Mouse (Mus musculus): ENCODE results near the gene Lmod1. TPM values are rescaled to one million over a fixed set of nuclear protein-coding genes. Genes with fewer than 3 reads are reported as not detected.

The Lmod1 gene
- polyA plus RNA-seq, 1 experiment from 2014 or later, result 11.8 TPM

GRCm38 (mm10) chr1:135286311-135286710, 38.3 kb upstream of the Lmod1 start:
- no peaks in the 10 kb centered on the region for H3K4me1 ChIP-seq (replicated peaks; ENCODE audit: control insufficient read depth, insufficient read depth, low read length)
- 57% methylated on average over 2 of the region's 2 CpGs for WGBS
- TF ChIP-seq CTCF (IDR thresholded peaks at IDR 0.05; ENCODE audit: low read depth), result no peak
- no peak overlapping the region for H3K9ac ChIP-seq (ENCODE audit: low read depth, low read length)
- no peak for ATAC-seq
- no peak overlapping the region for H3K27ac ChIP-seq (ENCODE audit: low read depth, low read length)
- no peak overlapping the region for H3K4me2 ChIP-seq (replicated peaks; ENCODE audit: low read depth)
- no peak overlapping the region for H3K4me3 ChIP-seq (ENCODE audit: low read depth, low read length)
- H3K36me3 ChIP-seq (ENCODE audit: control insufficient read depth, insufficient read depth), result no peaks in the 10 kb centered on the region
- H3K27me3 ChIP-seq (replicated peaks; ENCODE audit: control insufficient read depth, insufficient read depth, low read length), result no peaks in the 10 kb centered on the region
- no peaks in the 10 kb centered on the region for H3K9me3 ChIP-seq (ENCODE audit: control insufficient read depth)

DNA sequence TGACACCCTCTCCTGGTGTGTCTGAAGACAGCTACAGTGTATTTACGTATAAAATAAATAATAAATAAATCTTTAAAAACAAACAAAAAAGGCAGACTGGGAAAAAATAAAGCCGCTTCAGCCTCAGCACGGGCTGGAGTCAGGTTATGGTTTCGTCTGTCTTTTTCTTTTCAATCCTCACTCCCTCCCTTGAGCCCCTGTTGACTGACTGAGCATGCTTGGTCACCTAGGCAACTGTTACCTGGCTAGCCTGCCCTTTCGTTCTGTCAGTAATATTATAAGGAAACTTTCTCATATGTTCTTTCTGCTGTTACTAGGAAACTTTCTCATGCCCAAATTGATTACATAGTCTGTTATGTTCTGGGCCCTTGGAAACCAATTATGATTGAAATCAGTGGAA, 33.7 kb upstream of the Lmod1 start:
- no peak for ATAC-seq
- TF ChIP-seq CTCF (IDR thresholded peaks at IDR 0.05; ENCODE audit: low read depth), result no peak
- Histone ChIP-seq H3K36me3 (ENCODE audit: control insufficient read depth, insufficient read depth) (peaks cover 11% of the 10 kb centered on the region; the same call in 1 of the 2 replicates), H3K4me2 (replicated peaks; ENCODE audit: low read depth) (no peak overlapping the region), H3K27me3 (replicated peaks; ENCODE audit: control insufficient read depth, insufficient read depth, low read length) (no peaks in the 10 kb centered on the region), H3K27ac (ENCODE audit: low read depth, low read length) (no peak overlapping the region), H3K4me3 (ENCODE audit: low read depth, low read length) (no peak overlapping the region), H3K4me1 (replicated peaks; ENCODE audit: control insufficient read depth, insufficient read depth, low read length) (no peaks in the 10 kb centered on the region), H3K9me3 (ENCODE audit: control insufficient read depth) (no peaks in the 10 kb centered on the region), H3K9ac (ENCODE audit: low read depth, low read length) (no peak overlapping the region)
- WGBS, result 81% methylated on average over 5 of the region's 5 CpGs

- 63% methylated on average over 6 of the region's 6 CpGs for WGBS
- no peak for TF ChIP-seq CTCF (IDR thresholded peaks at IDR 0.05; ENCODE audit: low read depth)
- no peak overlapping the region for H3K9ac ChIP-seq (ENCODE audit: low read depth, low read length)
- no peak overlapping the region for H3K27ac ChIP-seq (ENCODE audit: low read depth, low read length)
- no peak overlapping the region for H3K4me2 ChIP-seq (replicated peaks; ENCODE audit: low read depth)
- ATAC-seq, result no peak
- H3K36me3 ChIP-seq (ENCODE audit: control insufficient read depth, insufficient read depth), result peaks cover 28% of the 10 kb centered on the region
- H3K27me3 ChIP-seq (replicated peaks; ENCODE audit: control insufficient read depth, insufficient read depth, low read length), result no peaks in the 10 kb centered on the region
- H3K4me3 ChIP-seq (ENCODE audit: low read depth, low read length), result no peak overlapping the region
- H3K4me1 ChIP-seq (replicated peaks; ENCODE audit: control insufficient read depth, insufficient read depth, low read length), result no peaks in the 10 kb centered on the region
- H3K9me3 ChIP-seq (ENCODE audit: control insufficient read depth), result no peaks in the 10 kb centered on the region
Observed at GRCm38 (mm10) chr1:135311356-135311755, 13.3 kb upstream of the Lmod1 start.

DNA sequence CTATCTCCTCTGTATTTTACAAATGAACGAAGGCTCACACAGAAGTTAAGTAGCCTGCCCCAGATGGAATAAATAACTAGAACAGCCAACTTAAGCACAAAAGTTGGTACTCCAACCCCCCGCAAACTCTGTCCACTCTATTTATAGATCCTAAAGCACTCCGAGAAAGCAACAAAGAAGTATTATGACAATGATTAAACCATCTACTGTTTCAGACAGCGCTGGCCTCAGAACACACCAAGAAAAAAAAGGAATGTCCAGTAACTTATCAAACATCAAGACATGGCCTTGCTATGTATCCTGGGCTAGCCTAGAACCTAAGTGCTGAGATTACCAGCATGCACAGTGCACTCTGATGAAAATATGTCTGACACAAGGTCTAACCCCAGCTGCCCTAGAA, 12.4 kb upstream of the Lmod1 start:
- Histone ChIP-seq H3K4me3 (ENCODE audit: low read depth, low read length) (peak overlapping the region; percentile 83; the same call in 1 of the 2 replicates), H3K27ac (ENCODE audit: low read depth, low read length) (no peak overlapping the region), H3K9ac (ENCODE audit: low read depth, low read length) (no peak overlapping the region), H3K4me2 (replicated peaks; ENCODE audit: low read depth) (peak overlapping the region; percentile 75), H3K27me3 (replicated peaks; ENCODE audit: control insufficient read depth, insufficient read depth, low read length) (no peaks in the 10 kb centered on the region), H3K36me3 (ENCODE audit: control insufficient read depth, insufficient read depth) (peaks cover 20% of the 10 kb centered on the region), H3K9me3 (ENCODE audit: control insufficient read depth) (no peaks in the 10 kb centered on the region), H3K4me1 (replicated peaks; ENCODE audit: control insufficient read depth, insufficient read depth, low read length) (no peaks in the 10 kb centered on the region)
- no peak for ATAC-seq
- no peak for TF ChIP-seq CTCF (IDR thresholded peaks at IDR 0.05; ENCODE audit: low read depth)
- 62% methylated on average over 4 of the region's 4 CpGs for WGBS

GRCm38 (mm10) chr1:135313284-135314031, 11.1 kb upstream of the Lmod1 start, which contains the start of gene Timm17a:
Timm17a (minus strand) TSS chr1:135313778.
- Histone ChIP-seq H3K9ac (ENCODE audit: low read depth, low read length) (peak within 1 kb of the TSS; percentile 96), H3K27me3 (replicated peaks; ENCODE audit: control insufficient read depth, insufficient read depth, low read length) (no peaks in the 10 kb centered on the region), H3K4me1 (replicated peaks; ENCODE audit: control insufficient read depth, insufficient read depth, low read length) (no peaks in the 10 kb centered on the region), H3K27ac (ENCODE audit: low read depth, low read length) (peak within 1 kb of the TSS; percentile 86), H3K4me3 (ENCODE audit: low read depth, low read length) (peak within 1 kb of the TSS; percentile 83), H3K4me2 (replicated peaks; ENCODE audit: low read depth) (peak within 1 kb of the TSS; percentile 75), H3K36me3 (ENCODE audit: control insufficient read depth, insufficient read depth) (peaks cover 13% of the 10 kb centered on the region), H3K9me3 (ENCODE audit: control insufficient read depth) (no peaks in the 10 kb centered on the region)
- peak; percentile 100 for ATAC-seq
- under 1% methylated on average over 51 of the region's 51 CpGs for WGBS
- no peak for TF ChIP-seq CTCF (IDR thresholded peaks at IDR 0.05; ENCODE audit: low read depth)

GRCm38 (mm10) chr1:135323367-135323901, 1.2 kb upstream of the Lmod1 start:
- no peak overlapping the region for H3K4me2 ChIP-seq (replicated peaks; ENCODE audit: low read depth)
- no peak for ATAC-seq
- no peaks in the 10 kb centered on the region for H3K9me3 ChIP-seq (ENCODE audit: control insufficient read depth)
- no peak for TF ChIP-seq CTCF (IDR thresholded peaks at IDR 0.05; ENCODE audit: low read depth)
- no peaks in the 10 kb centered on the region for H3K36me3 ChIP-seq (ENCODE audit: control insufficient read depth, insufficient read depth)
- H3K9ac ChIP-seq (ENCODE audit: low read depth, low read length), result no peak overlapping the region
- no peaks in the 10 kb centered on the region; the same call in 1 of the 2 replicates for H3K27me3 ChIP-seq (replicated peaks; ENCODE audit: control insufficient read depth, insufficient read depth, low read length)
- H3K4me3 ChIP-seq (ENCODE audit: low read depth, low read length), result no peak overlapping the region
- no peak overlapping the region for H3K27ac ChIP-seq (ENCODE audit: low read depth, low read length)
- WGBS, result 59% methylated on average over 7 of the region's 7 CpGs
- no peaks in the 10 kb centered on the region for H3K4me1 ChIP-seq (replicated peaks; ENCODE audit: control insufficient read depth, insufficient read depth, low read length)
